Mouse (Mus musculus) gonadal fat pad, adult 2 months (tissue): ENCODE measurements around the gene Gm13694. TPM values are rescaled to one million over a fixed set of nuclear protein-coding genes. Genes with fewer than 3 reads are reported as not detected.

ENCODE experiments used
- DNase-seq: peaks from one replicate; pipeline ENCODE4 v3.0.0-alpha.2; 2012; ENCODE audit warnings: low read depth
- polyA plus RNA-seq: library from polyadenylated mRNA; depleted of rRNA; stranded (reverse); fragments of >200 nt; gene quantifications from 2 replicates; pipeline ENCODE4 v1.2.3, GENCODE M21; 2012; rRNA removed

Gene Gm13694
- polyA plus RNA-seq, 1 experiment = not detected

GRCm38 (mm10) chr2:84025217-84025616 is 46.5 kb downstream of the Gm13694 start:
- DNase-seq = no peak

Other genes starting within 250 kb of the Gm13694 start
- 0.50 and 0.77 TPM in 2 replicates for gene Fam171b, start 166.3 kb upstream of the Gm13694 start, polyA plus RNA-seq
- not detected in 2 replicates for gene Zswim2, start 37.7 kb upstream of the Gm13694 start, polyA plus RNA-seq
- gene Gm13698, start 23.2 kb upstream of the Gm13694 start, polyA plus RNA-seq = not detected in 2 replicates
- gene Gm13693, start 17.4 kb upstream of the Gm13694 start, polyA plus RNA-seq = not detected in 2 replicates
- not detected in 2 replicates for gene Gm13695, start 11.6 kb upstream of the Gm13694 start, polyA plus RNA-seq
- not detected in 2 replicates for gene Gm13696, start 5.8 kb upstream of the Gm13694 start, polyA plus RNA-seq
- not detected in 2 replicates for gene Gm13697, start 5.8 kb downstream of the Gm13694 start, polyA plus RNA-seq
- gene Gm13691, start 11.6 kb downstream of the Gm13694 start, polyA plus RNA-seq = not detected in 2 replicates